10 mouse cellular contexts compared by ENCODE assay signal in the genomic region with DNA sequence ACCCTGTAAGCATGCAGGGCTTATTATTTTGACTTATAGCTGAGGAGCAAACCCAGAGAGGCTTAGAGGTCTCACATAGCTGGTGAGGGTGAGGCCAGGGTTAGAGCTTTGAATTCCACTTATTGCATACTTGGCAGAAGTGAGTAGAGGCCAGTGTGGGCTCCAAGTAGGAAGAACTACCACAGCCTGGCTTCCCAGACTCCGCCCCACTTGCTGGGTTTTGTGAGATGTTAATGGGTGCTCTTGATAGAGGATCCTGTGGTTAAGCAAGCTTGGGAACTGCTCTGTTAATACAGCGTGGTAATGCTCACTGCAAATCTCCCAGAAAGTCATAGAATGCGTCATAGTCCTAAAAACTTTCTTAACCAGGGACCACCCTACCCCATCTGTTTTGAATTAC. TPM values are rescaled to one million over a fixed set of nuclear protein-coding genes. Genes with fewer than 3 reads are reported as not detected.
A peak's percentile ranks its signal among the peaks of the same experiment; 100 is the strongest.
DNase-seq lines count a peak whose midpoint lies in the region; ATAC-seq lines count a peak whose summit lies in the region.
"Had no signal": no experiment of that assay in that cellular context is flagged by ENCODE, and none has a peak within 500 bp of the region (broad histone marks: within the 10 kb centered on the region; RNA-seq: fewer than 3 reads in every experiment).

No protein-coding gene starts in this region.

- WGBS in midbrain, embryonic 15.5 days, result 84% methylated on average over 3 of the region's 3 CpGs
- WGBS in midbrain, embryonic 10.5 days, result 92% methylated on average over 3 of the region's 3 CpGs
- whole genome bisulfite sequencing in embryonic facial prominence, embryonic 13.5 days, result 63% methylated on average over 3 of the region's 3 CpGs
- 27% methylated on average over 3 of the region's 3 CpGs for WGBS in liver, embryonic 15.5 days (ENCODE audit: insufficient replicate concordance)
- 83% methylated on average over 3 of the region's 3 CpGs for WGBS in stomach, embryonic 15.5 days

- H3K36me3 ChIP-seq in midbrain, embryonic 15.5 days (replicated peaks), result no peaks in the 10 kb centered on the region
- peaks cover 2% of the 10 kb centered on the region; the same call in 1 of the 2 replicates for H3K36me3 ChIP-seq in midbrain, embryonic 10.5 days
- H3K36me3 ChIP-seq in embryonic facial prominence, embryonic 13.5 days, result peaks cover 14% of the 10 kb centered on the region
- no peaks in the 10 kb centered on the region for H3K36me3 ChIP-seq in liver, embryonic 15.5 days (replicated peaks)
- H3K36me3 ChIP-seq in stomach, embryonic 15.5 days, result no peaks in the 10 kb centered on the region

- no peak overlapping the region for H3K4me3 ChIP-seq in midbrain, embryonic 15.5 days
- no peak overlapping the region for H3K4me3 ChIP-seq in midbrain, embryonic 10.5 days
- H3K4me3 ChIP-seq in embryonic facial prominence, embryonic 13.5 days, result no peak overlapping the region
- H3K4me3 ChIP-seq in liver, embryonic 15.5 days (replicated peaks), result peak overlapping the region; percentile 86
- no peak overlapping the region for H3K4me3 ChIP-seq in stomach, embryonic 15.5 days (replicated peaks)

- H3K27ac ChIP-seq in midbrain, embryonic 15.5 days, result no peak overlapping the region
- no peak overlapping the region for H3K27ac ChIP-seq in midbrain, embryonic 10.5 days (replicated peaks)
- no peak overlapping the region for H3K27ac ChIP-seq in embryonic facial prominence, embryonic 13.5 days
- peak overlapping the region; percentile 92 for H3K27ac ChIP-seq in liver, embryonic 15.5 days (replicated peaks)
- no peak overlapping the region for H3K27ac ChIP-seq in stomach, embryonic 15.5 days

- no peak for DNase-seq in midbrain, embryonic 10.5 days (ENCODE audit: low spot score)
- no peak for DNase-seq in spleen, postnatal 4 days (ENCODE audit: low spot score in 2 of 2)
- no peak for DNase-seq in cerebellum, adult 9-11 months
- DNase-seq: cerebellum, adult 18-20 months had no signal

- peaks cover 13% of the 10 kb centered on the region for H3K4me1 ChIP-seq in midbrain, embryonic 15.5 days
- H3K4me1 ChIP-seq in midbrain, embryonic 10.5 days, result peaks cover 19% of the 10 kb centered on the region
- peaks cover 17% of the 10 kb centered on the region for H3K4me1 ChIP-seq in embryonic facial prominence, embryonic 13.5 days
- H3K4me1 ChIP-seq in liver, embryonic 15.5 days (replicated peaks), result peaks cover 67% of the 10 kb centered on the region
- peaks cover 20% of the 10 kb centered on the region; the same call in 1 of the 2 replicates for H3K4me1 ChIP-seq in stomach, embryonic 15.5 days

- no peak for ATAC-seq in midbrain, embryonic 15.5 days (replicated peaks)
- no peak for ATAC-seq in embryonic facial prominence, embryonic 13.5 days (ENCODE audit: insufficient number of reproducible peaks, insufficient read depth, low FRiP score, low TSS enrichment, low read depth)
- no peak for ATAC-seq in liver, embryonic 15.5 days (ENCODE audit: insufficient read depth)
- no peak for ATAC-seq in stomach, embryonic 15.5 days (ENCODE audit: insufficient read depth, low FRiP score, low read depth)
- ATAC-seq in frontal cortex, adult (ENCODE audit: low TSS enrichment), result no peak

- peak overlapping the region; percentile 58; the same call in 1 of the 2 replicates for H3K4me2 ChIP-seq in midbrain, embryonic 15.5 days
- H3K4me2 ChIP-seq in embryonic facial prominence, embryonic 13.5 days, result peak overlapping the region; percentile 82
- H3K4me2 ChIP-seq in liver, embryonic 15.5 days, result peak overlapping the region; percentile 75
- H3K4me2 ChIP-seq in stomach, embryonic 15.5 days, result peak overlapping the region; percentile 58

- H3K9ac ChIP-seq in midbrain, embryonic 15.5 days, result no peak overlapping the region
- no peak overlapping the region for H3K9ac ChIP-seq in embryonic facial prominence, embryonic 13.5 days
- peak overlapping the region; percentile 25; the same call in 1 of the 2 replicates for H3K9ac ChIP-seq in liver, embryonic 15.5 days
- H3K9ac ChIP-seq in stomach, embryonic 15.5 days, result no peak overlapping the region

- no peaks in the 10 kb centered on the region for H3K27me3 ChIP-seq in midbrain, embryonic 15.5 days (replicated peaks)
- no peaks in the 10 kb centered on the region for H3K27me3 ChIP-seq in midbrain, embryonic 10.5 days (ENCODE audit: low read depth, poor library complexity, severe bottlenecking)
- H3K27me3 ChIP-seq in embryonic facial prominence, embryonic 13.5 days, result no peaks in the 10 kb centered on the region
- no peaks in the 10 kb centered on the region for H3K27me3 ChIP-seq in liver, embryonic 15.5 days
- no peaks in the 10 kb centered on the region for H3K27me3 ChIP-seq in stomach, embryonic 15.5 days (replicated peaks)

- H3K9me3 ChIP-seq in midbrain, embryonic 15.5 days, result no peaks in the 10 kb centered on the region
- 0 out of 2 replicates have a peak, but pooled peaks cover under 1% of the 10 kb centered on the region for H3K9me3 ChIP-seq in midbrain, embryonic 10.5 days (replicated peaks)
- no peaks in the 10 kb centered on the region for H3K9me3 ChIP-seq in embryonic facial prominence, embryonic 13.5 days
- no peaks in the 10 kb centered on the region for H3K9me3 ChIP-seq in liver, embryonic 15.5 days (replicated peaks)
- H3K9me3 ChIP-seq in stomach, embryonic 15.5 days, result no peaks in the 10 kb centered on the region

RNA-seq across cellular contexts. Expression of a gene that starts 6.6 kb away (rescaled TPM):
- polyA plus RNA-seq in midbrain, embryonic 15.5 days (2015; fragmentation: Nextera tagmentation; extraction: Ambion mirVana), result 68.1 and 75.5 TPM in 2 replicates
- polyA plus RNA-seq in midbrain, embryonic 10.5 days (2016; fragmentation: Nextera tagmentation; extraction: Ambion mirVana), result 74.0 and 76.9 TPM in 2 replicates
- polyA plus RNA-seq in embryonic facial prominence, embryonic 13.5 days (2015; fragmentation: Nextera tagmentation; extraction: Ambion mirVana), result 66.5 and 66.9 TPM in 2 replicates
- polyA plus RNA-seq in liver, embryonic 15.5 days (2015; fragmentation: Nextera tagmentation; extraction: Ambion mirVana), result 41.2 and 46.9 TPM in 2 replicates
- 61.0 and 62.4 TPM in 2 replicates for polyA plus RNA-seq in stomach, embryonic 15.5 days (2015; fragmentation: Nextera tagmentation; extraction: Ambion mirVana)

RNA-seq across cellular contexts. Expression of a gene that starts 30.2 kb away (rescaled TPM):
- polyA plus RNA-seq in midbrain, embryonic 15.5 days (2015; fragmentation: Nextera tagmentation; extraction: Ambion mirVana), result 3.3 and 3.6 TPM in 2 replicates
- 0.23 and 0.31 TPM in 2 replicates for polyA plus RNA-seq in midbrain, embryonic 10.5 days (2016; fragmentation: Nextera tagmentation; extraction: Ambion mirVana)
- 0.21 TPM in 2 replicates for polyA plus RNA-seq in embryonic facial prominence, embryonic 13.5 days (2015; fragmentation: Nextera tagmentation; extraction: Ambion mirVana)
- polyA plus RNA-seq in liver, embryonic 15.5 days (2015; fragmentation: Nextera tagmentation; extraction: Ambion mirVana), result not detected in 2 replicates
- 0.23 and 0.42 TPM in 2 replicates for polyA plus RNA-seq in stomach, embryonic 15.5 days (2015; fragmentation: Nextera tagmentation; extraction: Ambion mirVana)
- polyA plus RNA-seq: kidney, embryonic 14.5 days had no signal
